Mouse (Mus musculus) lung, postnatal 0 days (tissue): ENCODE measurements around the gene Lta. TPM values are rescaled to one million over a fixed set of nuclear protein-coding genes. Genes with fewer than 3 reads are reported as not detected.

Experiments
- ATAC-seq: fragments of 200-750 bp; cut with Nextera tagmentation; 2 replicates; pipeline ENCODE4 v1.8.0; 2017; ENCODE audit warnings: moderate library complexity
- DNase-seq: peaks from one replicate; pipeline ENCODE4 v3.0.0-alpha.2; 2016; ENCODE audit warnings: low spot score
- H3K27ac ChIP-seq: fragments of 300-500 bp; sonication (generic); 2 replicates; pipeline ENCODE4 v1.5.1; 2014; ENCODE audit warnings: antibody characterized with exemption, mild to moderate bottlenecking, low read length, mixed read lengths
- H3K27me3 ChIP-seq: fragments of 300-500 bp; sonication (generic); replicated peaks from 2 replicates; pipeline ENCODE4 v1.6.1; 2014; ENCODE audit warnings: low read length, mixed read lengths; ENCODE audit not compliant: insufficient read depth
- H3K36me3 ChIP-seq: fragments of 300-500 bp; sonication (generic); 2 replicates; pipeline ENCODE4 v1.6.1; 2014; ENCODE audit warnings: low read length, mixed read lengths; ENCODE audit not compliant: insufficient read depth
- H3K4me1 ChIP-seq: fragments of 300-500 bp; sonication (generic); 2 replicates; pipeline ENCODE4 v1.6.1; 2014; ENCODE audit warnings: antibody characterized with exemption, low read depth, low read length, mixed read lengths; ENCODE audit not compliant: insufficient read depth
- H3K4me2 ChIP-seq: fragments of 300-500 bp; sonication (generic); replicated peaks from 2 replicates; pipeline ENCODE4 v1.6.1; 2014; ENCODE audit warnings: low read depth, mild to moderate bottlenecking, low read length, moderate library complexity, mixed read lengths
- H3K4me3 ChIP-seq: fragments of 300-500 bp; sonication (generic); 2 replicates; pipeline ENCODE4 v1.5.1; 2014; ENCODE audit warnings: low read depth, low read length
- H3K9ac ChIP-seq: fragments of 300-500 bp; sonication (generic); replicated peaks from 2 replicates; pipeline ENCODE4 v1.6.1; 2014; ENCODE audit warnings: low read depth, mild to moderate bottlenecking
- H3K9me3 ChIP-seq: fragments of 300-500 bp; sonication (generic); 2 replicates; pipeline ENCODE4 v1.6.1; 2016; ENCODE audit warnings: low read length, mixed read lengths
- CTCF ChIP-seq: IDR thresholded peaks from 2 replicates; pipeline ENCODE4 v1.5.1; 2016; ENCODE audit warnings: antibody characterized with exemption, mild to moderate bottlenecking
- EP300 ChIP-seq: IDR thresholded peaks from 2 replicates; pipeline ENCODE4 v1.6.1; 2016; ENCODE audit warnings: antibody characterized with exemption, mild to moderate bottlenecking, control low read depth
- WGBS: fragments of 180-500 bp; shearing (Covaris S2); extraction: QIAGEN DNeasy Blood & Tissue Kit; methylation state at CpG from one replicate; pipeline ENCODE4 v1.1.7; 2014; 5-methylcytosine and 5-hydroxymethylcytosine counted together
- polyA plus RNA-seq: library from polyadenylated mRNA; unstranded; fragments of >200 nt; fragmentation: Nextera tagmentation; extraction: Ambion mirVana; gene quantifications from 2 replicates; pipeline ENCODE4 v1.2.1, GENCODE M21; 2015

Lta gene
- polyA plus RNA-seq, 1 experiment from 2014 or later = 0.11 TPM

DNA sequence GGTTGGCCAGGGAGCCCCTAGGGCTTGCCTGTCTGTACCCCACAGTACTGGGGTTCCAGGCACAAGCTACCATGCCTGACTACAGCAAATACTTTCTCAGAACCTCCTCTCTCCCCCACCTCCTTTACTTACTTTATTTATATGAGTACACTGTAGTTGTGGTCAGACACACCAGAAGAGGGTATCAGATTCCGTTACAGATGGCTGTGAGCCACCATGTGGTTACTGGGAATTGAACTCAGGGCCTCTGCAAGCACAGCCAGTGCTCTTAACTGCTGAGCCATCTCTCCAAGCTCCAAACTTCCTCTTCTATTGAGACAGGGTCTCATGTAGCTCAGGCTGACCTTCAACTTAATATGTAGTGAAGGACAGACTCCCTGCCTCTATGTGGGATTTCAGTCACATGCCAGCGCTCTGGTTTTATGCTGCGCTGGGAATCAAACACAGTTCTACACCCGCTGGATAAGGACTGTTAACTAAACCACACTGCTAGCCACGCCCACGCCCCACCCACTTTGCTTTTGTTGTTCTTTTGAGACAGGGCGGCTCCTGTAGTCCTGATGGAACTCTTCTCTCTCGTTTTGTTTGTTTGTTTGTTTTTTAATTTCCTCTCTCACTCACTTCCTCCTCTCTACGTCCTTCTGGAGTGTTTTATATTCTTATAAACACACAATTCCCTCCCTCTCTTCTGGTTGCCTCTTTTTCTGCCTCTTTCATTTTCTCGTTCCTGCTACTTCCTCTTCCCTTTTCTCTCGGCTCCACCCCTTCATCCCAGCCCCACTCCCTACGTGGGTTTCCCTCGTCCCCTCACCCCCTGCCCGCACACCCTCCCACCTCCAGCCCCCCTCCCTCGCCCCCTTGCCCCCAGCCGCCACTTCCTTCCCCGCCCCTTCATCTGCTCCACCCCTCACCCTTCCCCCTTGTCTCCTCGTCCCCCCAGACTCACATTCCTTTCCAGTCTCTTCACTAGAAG lies 19.2 kb downstream of the Lta start:
- H3K9me3 ChIP-seq = no peaks in the 10 kb centered on the region
- ATAC-seq (peak; percentile 72), DNase-seq (peak; percentile 78)
- peak; percentile 11; the same call in 1 of the 2 replicates for TF ChIP-seq EP300
- no peak for TF ChIP-seq CTCF
- peak overlapping the region; percentile 71 for H3K27ac ChIP-seq
- H3K4me2 ChIP-seq = peak overlapping the region; percentile 54
- peak overlapping the region; percentile 16; the same call in 1 of the 2 replicates for H3K9ac ChIP-seq
- 1% methylated on average over 18 of the region's 18 CpGs for WGBS
- H3K4me1 ChIP-seq = no peaks in the 10 kb centered on the region
- peak overlapping the region; percentile 49 for H3K4me3 ChIP-seq
- no peaks in the 10 kb centered on the region for H3K27me3 ChIP-seq
- no peaks in the 10 kb centered on the region for H3K36me3 ChIP-seq

DNA sequence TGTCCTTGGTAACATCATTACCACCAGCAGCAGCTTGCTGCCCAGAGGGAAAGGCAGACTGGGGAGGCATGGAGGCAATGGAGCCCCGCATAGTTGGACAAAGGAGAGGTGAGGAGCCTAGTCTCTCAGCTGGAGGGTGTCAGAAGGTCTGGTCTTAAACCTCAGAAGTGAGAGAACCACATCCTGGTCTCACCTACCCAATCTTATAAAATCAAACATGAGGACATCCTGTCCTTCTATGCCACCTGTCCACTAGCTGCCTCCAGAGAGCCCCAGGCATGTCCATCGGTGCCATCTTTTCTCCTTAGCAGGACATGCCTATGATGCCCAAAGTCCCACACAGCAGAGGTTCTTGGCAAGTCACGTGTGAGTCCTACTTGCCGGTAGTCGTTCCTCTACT lies 25.1 kb downstream of the Lta start:
- no peaks in the 10 kb centered on the region for H3K27me3 ChIP-seq
- no peaks in the 10 kb centered on the region for H3K36me3 ChIP-seq
- H3K4me3 ChIP-seq = no peak overlapping the region
- TF ChIP-seq CTCF (no peak), EP300 (no peak)
- WGBS = 82% methylated on average over 5 of the region's 5 CpGs
- no peaks in the 10 kb centered on the region for H3K4me1 ChIP-seq
- H3K4me2 ChIP-seq = no peak overlapping the region
- H3K9me3 ChIP-seq = no peaks in the 10 kb centered on the region
- DNase-seq = no peak
- H3K27ac ChIP-seq = no peak overlapping the region
- H3K9ac ChIP-seq = no peak overlapping the region
- no peak for ATAC-seq

GRCm38 (mm10) chr17:35178528-35178927 lies 26.6 kb downstream of the Lta start:
- H3K27ac ChIP-seq = no peak overlapping the region
- H3K4me1 ChIP-seq = no peaks in the 10 kb centered on the region
- no peak overlapping the region for H3K9ac ChIP-seq
- H3K9me3 ChIP-seq = no peaks in the 10 kb centered on the region
- DNase-seq (peak; percentile 91), ATAC-seq (peak; percentile 92)
- no peaks in the 10 kb centered on the region for H3K27me3 ChIP-seq
- TF ChIP-seq EP300 = no peak
- peak; percentile 98 for TF ChIP-seq CTCF
- no peak overlapping the region for H3K4me2 ChIP-seq
- H3K4me3 ChIP-seq = no peak overlapping the region
- H3K36me3 ChIP-seq = no peaks in the 10 kb centered on the region
- 8% methylated on average over 5 of the region's 5 CpGs for WGBS

DNA sequence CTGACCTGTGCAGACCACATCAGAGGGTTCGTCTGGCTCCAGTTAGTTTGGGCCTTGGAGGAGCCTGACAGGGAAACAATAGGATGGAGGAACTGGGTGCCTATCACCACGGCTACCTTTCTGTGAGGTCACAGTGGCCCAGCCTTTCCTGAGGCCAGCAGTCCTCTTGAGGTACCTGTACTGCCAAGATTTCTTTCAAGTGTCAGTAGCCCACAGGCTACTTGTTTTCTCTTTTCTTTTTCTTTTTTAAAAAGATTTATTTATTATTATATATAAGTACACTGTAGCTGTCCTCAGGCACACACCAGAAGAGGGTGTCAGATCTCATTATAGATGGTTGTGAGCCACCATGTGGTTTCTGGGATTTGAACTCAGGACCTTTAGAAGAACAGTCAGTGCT lies 29.2 kb downstream of the Lta start, which contains the start of gene Aif1:
Gene Aif1, minus strand, starts transcription at position 101 of the 400 bp plus-strand sequence.
- Histone ChIP-seq H3K4me2 (no peak within 1 kb of the TSS), H3K9me3 (no peaks in the 10 kb centered on the region), H3K27me3 (no peaks in the 10 kb centered on the region), H3K4me1 (no peaks in the 10 kb centered on the region), H3K27ac (no peak within 1 kb of the TSS), H3K36me3 (no peaks in the 10 kb centered on the region), H3K4me3 (no peak within 1 kb of the TSS), H3K9ac (no peak within 1 kb of the TSS)
- DNase-seq = no peak
- no peak for ATAC-seq
- WGBS = 55% methylated on average over 2 of the region's 2 CpGs
- TF ChIP-seq EP300 (no peak), CTCF (no peak)

DNA sequence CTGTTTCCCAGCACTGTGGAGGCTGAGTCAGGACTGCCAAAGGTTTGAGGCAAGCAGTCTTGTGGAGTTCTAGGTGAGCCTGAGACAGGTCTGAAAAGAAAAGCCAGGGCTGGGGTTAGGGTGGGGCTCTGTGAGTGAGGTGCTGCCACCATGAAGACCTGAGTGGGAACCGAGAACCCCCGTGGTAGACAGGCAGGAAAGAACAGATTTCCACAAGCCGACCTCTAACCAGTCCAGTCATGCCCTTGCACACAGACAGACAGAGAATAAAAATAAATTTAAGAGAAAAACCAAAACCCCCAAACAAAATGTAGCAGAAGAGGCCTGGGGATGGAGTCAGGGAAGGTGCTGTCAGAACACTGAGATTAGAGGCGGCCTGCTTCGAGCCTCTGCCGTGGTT lies 29.8 kb downstream of the Lta start:
- no peak for TF ChIP-seq EP300
- TF ChIP-seq CTCF = no peak
- H3K9ac ChIP-seq = no peak overlapping the region
- H3K36me3 ChIP-seq = no peaks in the 10 kb centered on the region
- ATAC-seq = no peak
- no peaks in the 10 kb centered on the region for H3K4me1 ChIP-seq
- H3K4me2 ChIP-seq = no peak overlapping the region
- 73% methylated on average over 6 of the region's 6 CpGs for WGBS
- H3K4me3 ChIP-seq = no peak overlapping the region
- no peak for DNase-seq
- H3K9me3 ChIP-seq = no peaks in the 10 kb centered on the region
- no peak overlapping the region for H3K27ac ChIP-seq
- no peaks in the 10 kb centered on the region for H3K27me3 ChIP-seq

GRCm38 (mm10) chr17:35174201-35174977 lies 30.8 kb downstream of the Lta start:
- no peaks in the 10 kb centered on the region for H3K27me3 ChIP-seq
- ATAC-seq (no peak), DNase-seq (no peak)
- no peak overlapping the region for H3K4me3 ChIP-seq
- H3K36me3 ChIP-seq = no peaks in the 10 kb centered on the region
- H3K4me1 ChIP-seq = no peaks in the 10 kb centered on the region
- WGBS = 45% methylated on average over 8 of the region's 8 CpGs
- TF ChIP-seq EP300 (no peak), CTCF (no peak)
- no peak overlapping the region for H3K9ac ChIP-seq
- H3K9me3 ChIP-seq = no peaks in the 10 kb centered on the region
- H3K27ac ChIP-seq = no peak overlapping the region
- no peak overlapping the region for H3K4me2 ChIP-seq
